Mouse (Mus musculus) kidney, adult 18-20 months (tissue): ENCODE data around the gene Sgms1.

ENCODE experiments used
- DNase-seq: peaks from one replicate; pipeline ENCODE4 v3.0.0; 2021

Sgms1 gene

GRCm38 (mm10) chr19:32348955-32349654 is 40.4 kb downstream of the Sgms1 start:
- DNase-seq = no peak

GRCm38 (mm10) chr19:32347491-32347890 is 42.0 kb downstream of the Sgms1 start:
- no peak for DNase-seq

- DNase-seq = no peak
These were observed 42.7 kb downstream of the Sgms1 start for GRCm38 (mm10) chr19:32346624-32347341.

- peak; percentile 63 for DNase-seq
These were observed 43.3 kb downstream of the Sgms1 start for GRCm38 (mm10) chr19:32346176-32346575.

GRCm38 (mm10) chr19:32345181-32345745 is 44.3 kb downstream of the Sgms1 start:
- no peak for DNase-seq

GRCm38 (mm10) chr19:32344738-32345121 is 44.8 kb downstream of the Sgms1 start:
- DNase-seq = peak; percentile 54

- no peak for DNase-seq
These were observed 45.4 kb downstream of the Sgms1 start for GRCm38 (mm10) chr19:32343937-32344737.

GRCm38 (mm10) chr19:32342436-32342835 is 47.1 kb downstream of the Sgms1 start:
- DNase-seq = no peak

- no peak for DNase-seq
These were observed 48.4 kb downstream of the Sgms1 start for GRCm38 (mm10) chr19:32341091-32341490.

GRCm38 (mm10) chr19:32340168-32340567 is 49.3 kb downstream of the Sgms1 start:
- DNase-seq = no peak

- no peak for DNase-seq
These were observed 51.8 kb downstream of the Sgms1 start for GRCm38 (mm10) chr19:32337708-32338107.

- no peak for DNase-seq
These were observed 54.8 kb downstream of the Sgms1 start for GRCm38 (mm10) chr19:32334751-32335150.

GRCm38 (mm10) chr19:32333544-32333943 is 56.0 kb downstream of the Sgms1 start:
- no peak for DNase-seq

- DNase-seq = no peak
These were observed 56.6 kb downstream of the Sgms1 start for GRCm38 (mm10) chr19:32332779-32333460.

GRCm38 (mm10) chr19:32330231-32330630 is 59.3 kb downstream of the Sgms1 start:
- DNase-seq = no peak

GRCm38 (mm10) chr19:32329511-32329910 is 60.0 kb downstream of the Sgms1 start:
- no peak for DNase-seq

GRCm38 (mm10) chr19:32328089-32328828 is 61.3 kb downstream of the Sgms1 start:
- no peak for DNase-seq

- DNase-seq = no peak
These were observed 62.9 kb downstream of the Sgms1 start for GRCm38 (mm10) chr19:32326621-32327021.

- no peak for DNase-seq
These were observed 63.4 kb downstream of the Sgms1 start for GRCm38 (mm10) chr19:32326156-32326555.

- peak; percentile 71 for DNase-seq
These were observed 64.3 kb downstream of the Sgms1 start for GRCm38 (mm10) chr19:32325100-32325768.

- no peak for DNase-seq
These were observed 65.0 kb downstream of the Sgms1 start for GRCm38 (mm10) chr19:32324550-32324949.
